Mouse (Mus musculus): ENCODE measurements at regions not wholly inside any gene's neighbourhood (a gene's known extent, or its start where the extent isn't known, plus 50 kb on each side); places are given as distances from the start of the nearest gene placed in this dataset.
A peak's percentile ranks its signal among the peaks of the same experiment; 100 is the strongest.
"Not testable (repeated sequence)": the region's sequence is repeated elsewhere in the genome, so short reads cannot be mapped to it uniquely, and the experiment has no call there.

DNA sequence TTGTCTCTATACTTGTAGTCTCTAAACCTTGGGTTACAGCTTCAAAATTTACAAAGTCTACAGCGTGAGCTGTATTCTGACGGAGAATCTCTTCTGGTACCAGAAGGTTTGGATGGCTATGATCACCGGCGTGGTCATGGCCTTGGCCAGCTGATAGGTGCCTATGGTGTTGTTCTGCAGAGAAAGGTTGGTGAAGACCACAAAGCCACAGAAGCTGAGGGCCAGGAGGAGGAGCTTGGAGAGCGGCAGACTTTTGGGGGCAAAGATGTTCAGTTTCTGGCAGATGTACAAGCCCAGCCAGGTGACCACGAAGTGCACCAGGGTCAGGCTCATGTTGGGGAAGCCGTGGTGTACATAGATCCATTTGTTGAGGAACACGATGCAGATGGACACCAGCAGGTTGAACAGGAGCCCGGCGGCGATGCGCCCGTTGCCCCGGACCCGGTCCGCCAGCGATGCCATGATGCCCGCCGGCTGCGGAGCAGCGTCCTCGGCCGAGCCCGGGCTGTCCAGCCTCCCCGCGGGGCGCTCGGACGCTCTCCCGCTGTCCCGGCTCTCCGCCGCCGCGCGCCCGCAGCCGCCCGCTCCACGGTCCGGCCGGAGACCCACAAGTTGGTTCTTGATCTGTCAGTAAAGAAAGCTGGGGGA lies 257.3 kb upstream of the Castor2 start:
- not testable (repeated sequence) for H3K27me3 ChIP-seq (ENCODE audit: control insufficient read depth, insufficient read depth, low read length); H3K4me2 ChIP-seq (ENCODE audit: low read depth, low read length); H3K4me3 ChIP-seq (ENCODE audit: low read depth, low read length); H3K9me3 ChIP-seq (ENCODE audit: control insufficient read depth, low read length); H3K36me3 ChIP-seq (ENCODE audit: control insufficient read depth, insufficient read depth, low read length); H3K9ac ChIP-seq (replicated peaks; ENCODE audit: low read depth, low read length); H3K27ac ChIP-seq (ENCODE audit: low read depth, low read length); ATAC-seq (ENCODE audit: low read depth)
- 58% methylated on average over 10 of the region's 42 CpGs for WGBS
- peaks cover 10% of the 10 kb centered on the region for H3K4me1 ChIP-seq (ENCODE audit: control insufficient read depth, insufficient read depth, low read length)

DNA sequence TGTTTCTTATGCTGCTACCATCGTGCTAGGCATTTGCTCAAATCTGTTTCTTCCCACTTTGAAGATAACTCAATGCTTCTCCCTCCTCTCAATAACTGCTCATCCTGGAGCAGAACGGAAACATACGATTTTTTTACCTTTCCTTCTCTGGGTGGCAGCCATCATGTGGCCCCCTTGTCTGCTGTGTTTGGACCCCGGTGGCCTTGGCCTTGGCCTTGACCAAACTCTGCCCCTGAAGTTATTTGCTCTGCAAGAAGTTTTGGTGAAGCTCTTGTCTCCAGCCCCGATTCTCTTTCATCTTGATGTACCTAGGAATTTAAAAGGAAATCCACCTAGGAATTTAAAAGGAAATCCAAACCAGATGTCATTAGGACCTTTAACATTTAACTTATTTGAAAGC lies 261.2 kb upstream of the Castor2 start:
- ATAC-seq (ENCODE audit: low read depth), result no peak
- Histone ChIP-seq H3K27me3 (ENCODE audit: control insufficient read depth, insufficient read depth, low read length) (no peaks in the 10 kb centered on the region), H3K9me3 (ENCODE audit: control insufficient read depth, low read length) (no peaks in the 10 kb centered on the region), H3K9ac (replicated peaks; ENCODE audit: low read depth, low read length) (no peak overlapping the region), H3K4me1 (ENCODE audit: control insufficient read depth, insufficient read depth, low read length) (0 out of 2 replicates have a peak, but pooled peaks cover under 1% of the 10 kb centered on the region), H3K36me3 (ENCODE audit: control insufficient read depth, insufficient read depth, low read length) (no peaks in the 10 kb centered on the region), H3K4me2 (ENCODE audit: low read depth, low read length) (no peak overlapping the region), H3K4me3 (ENCODE audit: low read depth, low read length) (no peak overlapping the region), H3K27ac (ENCODE audit: low read depth, low read length) (no peak overlapping the region)
- 83% methylated on average over 5 of the region's 5 CpGs for WGBS

DNA sequence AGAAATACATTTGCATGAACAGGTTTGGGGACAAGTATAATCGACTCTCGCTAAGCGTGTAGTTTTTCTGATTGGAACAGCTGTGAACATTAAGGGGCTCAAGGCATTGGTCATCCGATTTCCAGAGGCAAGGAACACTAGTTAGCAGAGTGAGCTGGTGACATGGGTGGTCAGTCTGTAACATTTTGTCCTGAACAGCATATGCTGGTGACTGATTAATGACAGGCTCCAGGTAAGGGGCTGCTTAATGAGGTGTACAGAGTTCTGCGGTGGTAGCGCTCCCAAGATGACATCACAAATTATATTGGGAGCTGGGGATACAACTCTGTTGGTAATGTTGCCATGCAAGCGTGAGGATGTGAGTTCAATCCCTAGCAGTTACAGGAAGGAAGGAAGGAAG lies 266.3 kb upstream of the Castor2 start:
- no peak overlapping the region for H3K27ac ChIP-seq (ENCODE audit: low read depth, low read length)
- 77% methylated on average over 7 of the region's 7 CpGs for WGBS
- no peak overlapping the region for H3K9ac ChIP-seq (replicated peaks; ENCODE audit: low read depth, low read length)
- H3K27me3 ChIP-seq (ENCODE audit: control insufficient read depth, insufficient read depth, low read length), result no peaks in the 10 kb centered on the region
- no peaks in the 10 kb centered on the region for H3K4me1 ChIP-seq (ENCODE audit: control insufficient read depth, insufficient read depth, low read length)
- H3K9me3 ChIP-seq (ENCODE audit: control insufficient read depth, low read length), result no peaks in the 10 kb centered on the region
- H3K4me2 ChIP-seq (ENCODE audit: low read depth, low read length), result no peak overlapping the region
- no peaks in the 10 kb centered on the region for H3K36me3 ChIP-seq (ENCODE audit: control insufficient read depth, insufficient read depth, low read length)
- H3K4me3 ChIP-seq (ENCODE audit: low read depth, low read length), result no peak overlapping the region
- no peak for ATAC-seq (ENCODE audit: low read depth)

DNA sequence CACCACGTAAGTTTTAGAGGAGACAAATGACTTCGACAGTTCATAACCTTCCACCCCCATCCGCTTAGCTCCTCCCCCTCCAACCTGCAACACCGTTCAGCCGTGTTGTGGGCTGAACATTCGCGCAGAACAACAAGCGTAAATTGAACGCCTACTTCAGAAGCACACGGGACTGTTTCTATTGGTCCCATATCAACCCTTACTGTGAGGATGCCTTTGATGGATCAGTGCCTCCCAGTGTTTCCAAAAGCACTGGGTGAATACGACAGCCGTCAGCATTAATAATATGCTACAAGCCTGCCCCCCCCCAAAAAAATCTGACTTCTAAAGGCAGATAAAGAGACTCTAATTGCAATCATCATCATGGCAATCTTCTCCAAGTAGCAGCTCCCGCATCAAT lies 271.3 kb upstream of the Castor2 start:
- no peaks in the 10 kb centered on the region; the same call in 1 of the 2 replicates for H3K4me1 ChIP-seq (ENCODE audit: control insufficient read depth, insufficient read depth, low read length)
- WGBS, result 78% methylated on average over 13 of the region's 13 CpGs
- no peak overlapping the region for H3K4me3 ChIP-seq (ENCODE audit: low read depth, low read length)
- no peaks in the 10 kb centered on the region for H3K36me3 ChIP-seq (ENCODE audit: control insufficient read depth, insufficient read depth, low read length)
- H3K4me2 ChIP-seq (ENCODE audit: low read depth, low read length), result no peak overlapping the region
- no peaks in the 10 kb centered on the region for H3K27me3 ChIP-seq (ENCODE audit: control insufficient read depth, insufficient read depth, low read length)
- H3K27ac ChIP-seq (ENCODE audit: low read depth, low read length), result no peak overlapping the region
- no peak for ATAC-seq (ENCODE audit: low read depth)
- no peak overlapping the region for H3K9ac ChIP-seq (replicated peaks; ENCODE audit: low read depth, low read length)
- no peaks in the 10 kb centered on the region for H3K9me3 ChIP-seq (ENCODE audit: control insufficient read depth, low read length)

DNA sequence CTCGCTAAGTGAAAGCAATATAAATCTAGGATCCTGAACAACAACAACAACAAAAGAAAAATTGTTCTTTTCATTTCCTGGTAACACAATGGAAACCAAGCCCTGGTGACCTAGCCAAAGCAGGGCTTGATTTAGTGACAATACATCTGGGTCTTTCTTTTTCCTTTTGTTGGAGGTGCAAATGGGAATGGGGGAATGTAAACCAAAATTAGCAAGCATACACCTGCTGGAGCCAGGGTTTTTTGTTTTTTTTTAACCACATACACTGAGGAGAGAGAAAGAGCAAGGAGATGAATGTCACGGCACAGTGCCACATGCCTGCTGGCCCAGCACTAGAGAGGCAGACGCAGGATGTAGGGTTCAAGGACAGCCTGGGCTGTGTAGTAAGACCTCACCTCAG lies 275.6 kb upstream of the Castor2 start:
- no peak for ATAC-seq (ENCODE audit: low read depth)
- Histone ChIP-seq H3K36me3 (ENCODE audit: control insufficient read depth, insufficient read depth, low read length) (no peaks in the 10 kb centered on the region), H3K27ac (ENCODE audit: low read depth, low read length) (peak overlapping the region; percentile 7; the same call in 1 of the 2 replicates), H3K27me3 (ENCODE audit: control insufficient read depth, insufficient read depth, low read length) (no peaks in the 10 kb centered on the region), H3K9me3 (ENCODE audit: control insufficient read depth, low read length) (no peaks in the 10 kb centered on the region), H3K4me2 (ENCODE audit: low read depth, low read length) (no peak overlapping the region), H3K9ac (replicated peaks; ENCODE audit: low read depth, low read length) (no peak overlapping the region), H3K4me3 (ENCODE audit: low read depth, low read length) (no peak overlapping the region), H3K4me1 (ENCODE audit: control insufficient read depth, insufficient read depth, low read length) (peaks cover 4% of the 10 kb centered on the region)
- 18% methylated on average over 3 of the region's 3 CpGs for WGBS

DNA sequence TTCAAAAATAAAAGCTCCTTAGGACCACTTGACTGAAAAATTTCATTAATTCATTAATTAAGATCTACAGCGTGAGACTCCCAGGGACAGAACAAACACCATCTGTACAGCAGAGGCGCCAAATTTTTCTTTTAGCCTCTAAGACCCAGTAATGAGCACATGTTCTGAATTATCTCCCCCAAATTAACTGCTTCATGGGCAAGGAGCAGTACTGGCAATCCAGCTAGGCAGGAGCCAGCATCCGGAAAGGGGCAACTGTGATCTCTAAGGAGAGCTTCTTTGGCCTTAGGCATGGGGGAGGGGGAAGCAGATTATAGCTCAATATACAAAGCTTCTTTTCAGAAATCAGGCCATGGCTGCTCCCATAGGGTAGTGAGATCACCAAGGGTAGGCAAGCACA lies 278.2 kb upstream of the Castor2 start:
- H3K27me3 ChIP-seq (ENCODE audit: control insufficient read depth, insufficient read depth, low read length), result no peaks in the 10 kb centered on the region
- H3K4me1 ChIP-seq (ENCODE audit: control insufficient read depth, insufficient read depth, low read length), result peaks cover 4% of the 10 kb centered on the region
- WGBS, result 19% methylated on average over 3 of the region's 3 CpGs
- no peak overlapping the region for H3K4me3 ChIP-seq (ENCODE audit: low read depth, low read length)
- H3K4me2 ChIP-seq (ENCODE audit: low read depth, low read length), result no peak overlapping the region
- no peak for ATAC-seq (ENCODE audit: low read depth)
- H3K9ac ChIP-seq (replicated peaks; ENCODE audit: low read depth, low read length), result no peak overlapping the region
- H3K9me3 ChIP-seq (ENCODE audit: control insufficient read depth, low read length), result no peaks in the 10 kb centered on the region
- no peaks in the 10 kb centered on the region for H3K36me3 ChIP-seq (ENCODE audit: control insufficient read depth, insufficient read depth, low read length)
- H3K27ac ChIP-seq (ENCODE audit: low read depth, low read length), result no peak overlapping the region

DNA sequence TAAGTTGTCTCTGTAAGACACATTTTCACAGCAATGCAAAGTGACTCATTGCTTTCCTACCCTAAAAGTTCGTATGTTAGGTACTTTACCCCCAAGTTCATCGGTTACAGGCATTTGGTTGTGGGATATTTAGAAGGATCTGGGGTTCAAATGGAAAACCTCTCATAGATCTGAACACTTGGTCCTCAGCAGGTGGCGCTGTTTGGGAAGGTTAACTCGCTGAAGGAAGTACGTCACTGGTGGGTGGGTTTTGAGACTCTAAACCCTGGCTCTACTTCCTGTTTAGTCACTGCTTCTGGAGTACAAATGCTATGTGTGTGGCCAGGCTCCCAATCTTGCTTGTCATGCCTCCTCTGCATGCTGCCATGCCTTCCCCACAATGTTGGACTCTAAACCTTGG lies 284.0 kb upstream of the Castor2 start:
- Histone ChIP-seq H3K4me3 (ENCODE audit: low read depth, low read length) (no peak overlapping the region), H3K4me2 (ENCODE audit: low read depth, low read length) (no peak overlapping the region), H3K27ac (ENCODE audit: low read depth, low read length) (no peak overlapping the region), H3K4me1 (ENCODE audit: control insufficient read depth, insufficient read depth, low read length) (no peaks in the 10 kb centered on the region), H3K9me3 (ENCODE audit: control insufficient read depth, low read length) (no peaks in the 10 kb centered on the region), H3K27me3 (ENCODE audit: control insufficient read depth, insufficient read depth, low read length) (no peaks in the 10 kb centered on the region), H3K9ac (replicated peaks; ENCODE audit: low read depth, low read length) (no peak overlapping the region), H3K36me3 (ENCODE audit: control insufficient read depth, insufficient read depth, low read length) (no peaks in the 10 kb centered on the region)
- ATAC-seq (ENCODE audit: low read depth), result no peak
- 85% methylated on average over 5 of the region's 5 CpGs for WGBS

DNA sequence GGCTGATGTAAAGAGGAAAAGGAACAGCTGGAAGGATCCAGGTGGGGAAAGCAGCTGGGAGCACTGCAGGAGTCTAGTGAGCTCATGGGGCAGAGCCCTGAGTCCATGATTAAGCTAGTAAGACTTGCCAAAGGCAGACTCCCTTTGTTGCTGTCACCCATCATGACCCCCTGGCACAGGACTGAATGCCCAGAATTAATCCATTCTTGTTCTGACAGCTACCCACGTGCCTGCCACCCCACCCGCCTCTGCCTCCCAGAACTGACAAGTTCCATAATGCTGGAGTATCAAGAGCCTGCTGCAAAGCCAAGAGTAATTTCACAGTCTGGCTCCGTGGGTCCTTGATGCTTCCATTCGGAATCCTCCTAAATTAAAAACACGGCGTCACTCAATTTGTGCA lies 285.1 kb upstream of the Castor2 start:
- Histone ChIP-seq H3K9ac (replicated peaks; ENCODE audit: low read depth, low read length) (no peak overlapping the region), H3K27ac (ENCODE audit: low read depth, low read length) (no peak overlapping the region), H3K4me2 (ENCODE audit: low read depth, low read length) (no peak overlapping the region), H3K4me3 (ENCODE audit: low read depth, low read length) (no peak overlapping the region), H3K4me1 (ENCODE audit: control insufficient read depth, insufficient read depth, low read length) (no peaks in the 10 kb centered on the region), H3K36me3 (ENCODE audit: control insufficient read depth, insufficient read depth, low read length) (no peaks in the 10 kb centered on the region), H3K9me3 (ENCODE audit: control insufficient read depth, low read length) (no peaks in the 10 kb centered on the region), H3K27me3 (ENCODE audit: control insufficient read depth, insufficient read depth, low read length) (no peaks in the 10 kb centered on the region)
- no peak for ATAC-seq (ENCODE audit: low read depth)
- 49% methylated on average over 6 of the region's 6 CpGs for WGBS

DNA sequence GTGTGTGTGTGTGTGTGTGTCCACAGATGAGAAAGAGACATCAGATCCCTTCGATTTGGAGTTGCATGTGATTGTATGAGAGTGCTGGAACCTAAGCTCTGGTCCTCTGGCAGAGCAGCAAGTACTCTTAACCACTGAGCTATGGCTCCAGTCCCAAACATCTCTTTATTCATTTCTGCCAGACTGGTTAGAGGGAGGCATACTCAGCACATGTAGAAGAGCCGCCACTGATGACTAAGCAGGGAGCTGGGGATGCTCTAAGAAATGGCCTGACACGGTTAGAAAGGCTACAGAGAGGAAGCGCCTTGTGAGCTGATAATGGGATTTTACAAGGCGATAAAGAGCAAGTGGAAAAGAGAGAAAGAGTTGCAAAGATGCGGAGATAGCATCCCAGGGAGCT lies 287.3 kb upstream of the Castor2 start:
- H3K4me1 ChIP-seq (ENCODE audit: control insufficient read depth, insufficient read depth, low read length), result no peaks in the 10 kb centered on the region
- H3K4me3 ChIP-seq (ENCODE audit: low read depth, low read length), result no peak overlapping the region
- no peak for ATAC-seq (ENCODE audit: low read depth)
- H3K4me2 ChIP-seq (ENCODE audit: low read depth, low read length), result no peak overlapping the region
- 60% methylated on average over 6 of the region's 6 CpGs for WGBS
- no peak overlapping the region for H3K27ac ChIP-seq (ENCODE audit: low read depth, low read length)
- H3K9ac ChIP-seq (replicated peaks; ENCODE audit: low read depth, low read length), result no peak overlapping the region
- no peaks in the 10 kb centered on the region for H3K9me3 ChIP-seq (ENCODE audit: control insufficient read depth, low read length)
- no peaks in the 10 kb centered on the region for H3K27me3 ChIP-seq (ENCODE audit: control insufficient read depth, insufficient read depth, low read length)
- H3K36me3 ChIP-seq (ENCODE audit: control insufficient read depth, insufficient read depth, low read length), result no peaks in the 10 kb centered on the region

Measured in neural tube, embryonic 14.5 days (tissue).